Mouse (Mus musculus) stomach, postnatal 0 days (tissue): ENCODE results near the gene Tmem235.

ENCODE experiments used
- CTCF ChIP-seq: IDR thresholded peaks from 2 replicates; pipeline ENCODE4 v1.5.1; 2016; ENCODE audit warnings: antibody characterized with exemption, low read depth, mild to moderate bottlenecking, moderate library complexity
- EP300 ChIP-seq: optimal IDR thresholded peaks from 2 replicates; pipeline ENCODE3; 2016; ENCODE audit warnings: antibody characterized with exemption

GRCm38 (mm10) chr11:117855360-117855759, 5.2 kb upstream of the Tmem235 start:
- TF ChIP-seq CTCF (no peak), EP300 (no peak)
